Mouse (Mus musculus): Measurements from ENCODE around the gene Plcl1. TPM values are rescaled to one million over a fixed set of nuclear protein-coding genes. Genes with fewer than 3 reads are reported as not detected.

Plcl1 gene
- polyA plus RNA-seq, 1 experiment = 1.00 TPM

GRCm38 (mm10) chr1:55411079-55411478 lies 5.4 kb downstream of the Plcl1 start:
- Histone ChIP-seq H3K4me3 (no peak overlapping the region), H3ac (ENCODE audit: control insufficient read depth, insufficient read length) (no peak overlapping the region), H3K79me2 (ENCODE audit: control insufficient read depth, insufficient read depth) (no peaks in the 10 kb centered on the region), H3K27me3 (ENCODE audit: control insufficient read depth, insufficient read depth, insufficient read length) (no peaks in the 10 kb centered on the region), H3K36me3 (ENCODE audit: control insufficient read depth, insufficient read depth) (no peaks in the 10 kb centered on the region), H3K4me2 (ENCODE audit: low read depth) (no peak overlapping the region)
- TF ChIP-seq POLR2AphosphoS2 (IDR thresholded peaks at IDR 0.05; ENCODE audit: insufficient read length, low read depth) = no peak
- TF ChIP-seq E2F4 (IDR thresholded peaks at IDR 0.05; ENCODE audit: insufficient read depth) = no peak
- no peak for TF ChIP-seq SRF (IDR thresholded peaks at IDR 0.05; ENCODE audit: control insufficient read depth, insufficient read length, low read depth)
- no peak for TF ChIP-seq MYOG (IDR thresholded peaks at IDR 0.05; ENCODE audit: control insufficient read depth in 1 of 3, insufficient read depth in 1 of 3, insufficient read length in 2 of 3, low read depth in 2 of 3)
- no peak for TF ChIP-seq MAX (IDR thresholded peaks at IDR 0.05; ENCODE audit: low read depth)
- TF ChIP-seq TCF3 (IDR thresholded peaks at IDR 0.05; ENCODE audit: insufficient read length, low read depth) = no peak
- TF ChIP-seq REST (IDR thresholded peaks at IDR 0.05; ENCODE audit: insufficient read depth, insufficient read length) = no peak
- no peak for TF ChIP-seq CEBPB (IDR thresholded peaks at IDR 0.05; ENCODE audit: insufficient read depth, poor library complexity, severe bottlenecking)
- TF ChIP-seq POLR2A (IDR thresholded peaks at IDR 0.05; ENCODE audit: insufficient read length, low read depth) = no peak
- TF ChIP-seq MYOD1 (IDR thresholded peaks at IDR 0.05; ENCODE audit: control insufficient read depth in 1 of 3, insufficient read length in 2 of 3, low read depth in 2 of 3) = no peak
- no peak for TF ChIP-seq TCF12 (IDR thresholded peaks at IDR 0.05; ENCODE audit: insufficient read depth, poor library complexity, severe bottlenecking)
- TF ChIP-seq USF1 (IDR thresholded peaks at IDR 0.05; ENCODE audit: low read depth) = no peak

GRCm38 (mm10) chr1:55412569-55412968 lies 6.8 kb downstream of the Plcl1 start:
- no peak overlapping the region for H3K4me3 ChIP-seq
- no peaks in the 10 kb centered on the region for H3K27me3 ChIP-seq (ENCODE audit: control insufficient read depth, insufficient read depth, insufficient read length)
- H3K79me2 ChIP-seq (ENCODE audit: control insufficient read depth, insufficient read depth) = no peaks in the 10 kb centered on the region
- no peak overlapping the region for H3K4me2 ChIP-seq (ENCODE audit: low read depth)
- H3ac ChIP-seq (ENCODE audit: control insufficient read depth, insufficient read length) = no peak overlapping the region
- TF ChIP-seq CEBPB (IDR thresholded peaks at IDR 0.05; ENCODE audit: insufficient read depth, poor library complexity, severe bottlenecking) = no peak
- no peak for TF ChIP-seq MYOD1 (IDR thresholded peaks at IDR 0.05; ENCODE audit: control insufficient read depth in 1 of 3, insufficient read length in 2 of 3, low read depth in 2 of 3)
- TF ChIP-seq TCF3 (IDR thresholded peaks at IDR 0.05; ENCODE audit: insufficient read length, low read depth) = no peak
- no peak for TF ChIP-seq USF1 (IDR thresholded peaks at IDR 0.05; ENCODE audit: low read depth)
- TF ChIP-seq MYOG (IDR thresholded peaks at IDR 0.05; ENCODE audit: control insufficient read depth in 1 of 3, insufficient read depth in 1 of 3, insufficient read length in 2 of 3, low read depth in 2 of 3) = no peak
- no peak for TF ChIP-seq E2F4 (IDR thresholded peaks at IDR 0.05; ENCODE audit: insufficient read depth)
- TF ChIP-seq REST (IDR thresholded peaks at IDR 0.05; ENCODE audit: insufficient read depth, insufficient read length) = no peak
- TF ChIP-seq TCF12 (IDR thresholded peaks at IDR 0.05; ENCODE audit: insufficient read depth, poor library complexity, severe bottlenecking) = no peak
- no peak for TF ChIP-seq POLR2AphosphoS2 (IDR thresholded peaks at IDR 0.05; ENCODE audit: insufficient read length, low read depth)
- TF ChIP-seq MAX (IDR thresholded peaks at IDR 0.05; ENCODE audit: low read depth) = no peak
- no peak for TF ChIP-seq SRF (IDR thresholded peaks at IDR 0.05; ENCODE audit: control insufficient read depth, insufficient read length, low read depth)
- TF ChIP-seq POLR2A (IDR thresholded peaks at IDR 0.05; ENCODE audit: insufficient read length, low read depth) = no peak
- no peaks in the 10 kb centered on the region for H3K36me3 ChIP-seq (ENCODE audit: control insufficient read depth, insufficient read depth)

GRCm38 (mm10) chr1:55413534-55413933 lies 7.8 kb downstream of the Plcl1 start:
- H3K36me3 ChIP-seq (ENCODE audit: control insufficient read depth, insufficient read depth) = no peaks in the 10 kb centered on the region
- H3ac ChIP-seq (ENCODE audit: control insufficient read depth, insufficient read length) = no peak overlapping the region
- no peaks in the 10 kb centered on the region for H3K79me2 ChIP-seq (ENCODE audit: control insufficient read depth, insufficient read depth)
- TF ChIP-seq E2F4 (IDR thresholded peaks at IDR 0.05; ENCODE audit: insufficient read depth) (no peak), POLR2A (IDR thresholded peaks at IDR 0.05; ENCODE audit: insufficient read length, low read depth) (no peak)
- no peaks in the 10 kb centered on the region for H3K27me3 ChIP-seq (ENCODE audit: control insufficient read depth, insufficient read depth, insufficient read length)
- H3K4me3 ChIP-seq = no peak overlapping the region
- H3K4me2 ChIP-seq (ENCODE audit: low read depth) = no peak overlapping the region

GRCm38 (mm10) chr1:55418968-55419367 lies 13.2 kb downstream of the Plcl1 start:
- no peak overlapping the region for H3ac ChIP-seq (ENCODE audit: control insufficient read depth, insufficient read length)
- H3K79me2 ChIP-seq (ENCODE audit: control insufficient read depth, insufficient read depth) = no peaks in the 10 kb centered on the region

GRCm38 (mm10) chr1:55427607-55428006 lies 21.9 kb downstream of the Plcl1 start:
- Histone ChIP-seq H3K36me3 (ENCODE audit: control insufficient read depth, insufficient read depth) (no peaks in the 10 kb centered on the region), H3K4me2 (ENCODE audit: low read depth) (peak overlapping the region; percentile 39), H3K27me3 (ENCODE audit: control insufficient read depth, insufficient read depth, insufficient read length) (no peaks in the 10 kb centered on the region), H3K4me3 (no peak overlapping the region), H3ac (ENCODE audit: control insufficient read depth, insufficient read length) (no peak overlapping the region), H3K79me2 (ENCODE audit: control insufficient read depth, insufficient read depth) (no peaks in the 10 kb centered on the region)
- TF ChIP-seq REST (IDR thresholded peaks at IDR 0.05; ENCODE audit: insufficient read depth, insufficient read length) (no peak), TCF12 (IDR thresholded peaks at IDR 0.05; ENCODE audit: insufficient read depth, poor library complexity, severe bottlenecking) (no peak), MAX (IDR thresholded peaks at IDR 0.05; ENCODE audit: low read depth) (no peak), CEBPB (IDR thresholded peaks at IDR 0.05; ENCODE audit: insufficient read depth, poor library complexity, severe bottlenecking) (peak; percentile 80; the same call in 1 of the 2 replicates)

More at GRCm38 (mm10) chr1:55418968-55419367, 13.2 kb downstream of the Plcl1 start:
- Histone ChIP-seq H3K27me3 (ENCODE audit: control insufficient read depth, insufficient read depth, insufficient read length) (no peaks in the 10 kb centered on the region), H3K4me2 (ENCODE audit: low read depth) (no peak overlapping the region), H3K36me3 (ENCODE audit: control insufficient read depth, insufficient read depth) (no peaks in the 10 kb centered on the region), H3K4me3 (no peak overlapping the region)
- no peak for TF ChIP-seq USF1 (IDR thresholded peaks at IDR 0.05; ENCODE audit: low read depth)
- TF ChIP-seq TCF3 (IDR thresholded peaks at IDR 0.05; ENCODE audit: insufficient read length, low read depth) = no peak
- TF ChIP-seq MYOG (IDR thresholded peaks at IDR 0.05; ENCODE audit: control insufficient read depth in 1 of 3, insufficient read depth in 1 of 3, insufficient read length in 2 of 3, low read depth in 2 of 3) = no peak
- no peak for TF ChIP-seq POLR2A (IDR thresholded peaks at IDR 0.05; ENCODE audit: insufficient read length, low read depth)
- TF ChIP-seq MAX (IDR thresholded peaks at IDR 0.05; ENCODE audit: low read depth) = no peak
- no peak for TF ChIP-seq MYOD1 (IDR thresholded peaks at IDR 0.05; ENCODE audit: control insufficient read depth in 1 of 3, insufficient read length in 2 of 3, low read depth in 2 of 3)
- TF ChIP-seq TCF12 (IDR thresholded peaks at IDR 0.05; ENCODE audit: insufficient read depth, poor library complexity, severe bottlenecking) = no peak
- no peak for TF ChIP-seq POLR2AphosphoS2 (IDR thresholded peaks at IDR 0.05; ENCODE audit: insufficient read length, low read depth)
- TF ChIP-seq CEBPB (IDR thresholded peaks at IDR 0.05; ENCODE audit: insufficient read depth, poor library complexity, severe bottlenecking) = no peak
- TF ChIP-seq REST (IDR thresholded peaks at IDR 0.05; ENCODE audit: insufficient read depth, insufficient read length) = no peak
- no peak for TF ChIP-seq E2F4 (IDR thresholded peaks at IDR 0.05; ENCODE audit: insufficient read depth)
